Mouse (Mus musculus): ENCODE measurements around the gene Ldlr.
A peak's percentile ranks its signal among the peaks of the same experiment; 100 is the strongest.
"Not testable (repeated sequence)": the region's sequence is repeated elsewhere in the genome, so short reads cannot be mapped to it uniquely, and the experiment has no call there.

The Ldlr gene

DNA sequence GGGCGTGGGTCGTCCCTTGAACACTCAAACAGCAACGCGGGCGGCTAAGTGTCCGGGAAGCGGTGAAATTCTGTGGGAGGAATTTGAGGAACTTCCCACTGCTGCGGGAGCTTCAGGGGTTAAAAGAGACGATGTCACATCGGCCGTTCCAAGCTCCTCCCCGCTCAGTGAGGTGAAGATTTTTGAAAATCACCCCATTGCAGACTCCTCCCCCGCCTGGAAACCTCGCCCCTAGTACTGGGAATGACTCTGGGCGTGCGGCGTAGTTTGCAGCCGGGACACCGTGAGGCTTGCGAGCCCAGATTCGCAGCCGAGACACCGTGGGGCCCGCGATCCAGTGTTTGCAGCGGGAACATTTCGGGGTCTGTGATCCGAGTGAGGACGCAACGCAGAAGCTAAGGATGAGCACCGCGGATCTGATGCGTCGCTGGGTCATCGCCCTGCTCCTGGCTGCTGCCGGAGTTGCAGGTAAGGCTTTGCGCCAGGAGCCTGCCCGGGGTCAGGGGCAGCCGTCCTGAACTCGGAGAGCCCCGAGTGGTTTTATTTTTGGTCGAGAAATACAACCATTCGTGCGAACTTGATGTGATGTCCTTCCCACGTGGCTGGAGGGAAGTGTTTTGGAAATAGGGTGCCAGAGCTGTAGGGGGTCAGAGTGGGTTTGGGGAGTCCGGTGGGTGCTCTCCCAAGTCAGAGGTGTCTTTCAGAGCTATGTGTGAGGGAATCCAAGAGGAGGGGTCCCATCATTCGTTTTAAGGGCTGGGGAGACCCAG, at the start of gene Ldlr:
Gene Ldlr (plus strand): TSS at position 107 of the 770 bp plus-strand sequence.
- DNase-seq: peak; percentile 95

DNA sequence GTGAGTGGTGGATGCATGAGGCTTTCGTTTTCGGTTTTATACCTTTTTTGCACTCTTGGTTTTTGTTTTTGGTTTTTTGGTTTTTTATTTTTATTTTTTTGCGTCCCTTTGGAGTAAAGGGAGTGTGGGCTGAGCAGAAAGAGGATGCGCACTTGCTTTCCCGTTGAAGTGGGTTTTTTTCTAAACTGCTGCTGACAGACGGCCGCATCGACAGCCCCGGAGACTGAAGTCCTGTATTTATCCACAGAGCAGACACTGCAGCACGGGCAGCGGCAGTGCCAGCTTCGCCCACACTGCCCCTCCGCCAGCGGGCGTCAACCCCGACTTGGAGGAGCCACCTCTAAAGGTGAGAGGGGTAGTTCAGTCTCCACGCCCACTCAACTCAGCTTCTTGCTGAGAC, 45.6 kb upstream of the Ldlr start:
- no peak for DNase-seq

DNA sequence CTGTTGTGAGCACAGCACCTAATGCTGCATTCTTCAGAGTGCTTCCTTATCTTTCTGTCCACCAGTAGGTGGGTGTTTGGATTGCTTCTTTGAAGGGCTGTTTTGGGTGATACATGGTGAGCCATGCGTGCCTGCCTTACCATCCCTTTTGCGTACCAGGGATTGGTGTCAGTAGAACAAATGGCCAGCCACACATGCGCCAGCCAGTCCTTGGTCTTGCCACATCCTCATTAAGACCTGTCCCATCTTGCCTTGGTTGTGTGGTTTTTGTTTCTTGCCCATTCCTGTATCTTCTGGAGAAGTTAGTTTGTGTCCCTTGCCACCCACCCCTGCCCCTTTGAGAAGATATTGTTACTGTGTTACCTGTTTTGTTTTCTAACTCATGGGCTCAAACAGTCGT, 42.8 kb upstream of the Ldlr start:
- no peak for DNase-seq

DNA sequence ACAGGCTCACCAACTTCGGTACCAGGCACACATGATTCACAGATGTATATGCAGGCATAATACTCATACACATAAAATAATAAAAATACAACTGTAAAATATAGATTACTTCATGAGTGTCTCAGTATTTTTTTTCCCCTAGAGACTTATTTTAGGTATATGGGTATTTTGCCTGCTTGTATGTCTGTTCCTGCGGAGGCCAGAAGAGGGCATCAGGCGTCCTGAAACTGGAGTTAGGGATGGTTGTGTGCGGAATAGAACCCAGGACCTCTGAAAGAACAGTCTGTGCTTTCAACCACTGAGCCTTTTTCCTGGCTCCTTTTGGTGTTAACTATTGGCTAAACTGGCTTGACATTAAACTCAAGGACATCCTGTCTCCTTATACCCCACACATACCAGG, 40.5 kb upstream of the Ldlr start:
- DNase-seq: no peak

DNA sequence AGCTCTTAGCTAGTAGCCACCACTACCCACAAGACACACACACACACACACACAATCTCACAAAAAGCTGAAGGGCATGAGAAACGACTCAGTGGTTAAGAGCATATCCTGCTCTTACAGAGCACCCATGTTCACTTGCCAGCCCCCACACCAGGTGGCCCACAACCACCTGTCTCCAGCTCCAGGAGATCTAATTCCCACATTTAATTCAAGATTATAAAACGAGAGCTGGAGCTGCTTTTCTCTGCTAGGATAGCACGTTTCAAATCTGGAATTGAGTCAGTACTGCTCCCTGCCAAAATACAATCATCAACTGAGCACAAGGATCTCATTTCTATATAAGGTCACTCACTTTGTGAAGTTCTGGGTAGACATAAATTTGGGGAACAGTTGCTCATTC, 39.4 kb upstream of the Ldlr start:
- DNase-seq: no peak

DNA sequence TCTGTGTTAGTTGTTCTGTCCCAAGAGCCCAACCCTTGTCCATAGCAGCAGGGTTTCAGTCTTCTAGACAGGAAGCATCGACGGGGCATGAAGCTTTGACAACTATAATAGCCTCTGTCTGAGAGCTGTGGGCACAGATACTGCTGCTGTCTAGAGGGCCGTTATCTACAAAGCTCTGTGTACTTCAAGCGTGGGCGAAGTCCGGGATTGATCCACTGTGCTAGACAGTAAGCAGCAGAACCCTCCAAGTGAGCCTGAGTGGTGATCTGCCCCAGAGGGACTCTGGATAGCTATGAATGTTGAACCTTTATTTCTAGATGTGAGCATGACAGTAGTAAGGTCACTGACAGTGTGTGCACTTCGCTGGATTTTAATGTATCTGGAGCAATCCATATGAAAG, 34.7 kb upstream of the Ldlr start:
- no peak for DNase-seq

DNA sequence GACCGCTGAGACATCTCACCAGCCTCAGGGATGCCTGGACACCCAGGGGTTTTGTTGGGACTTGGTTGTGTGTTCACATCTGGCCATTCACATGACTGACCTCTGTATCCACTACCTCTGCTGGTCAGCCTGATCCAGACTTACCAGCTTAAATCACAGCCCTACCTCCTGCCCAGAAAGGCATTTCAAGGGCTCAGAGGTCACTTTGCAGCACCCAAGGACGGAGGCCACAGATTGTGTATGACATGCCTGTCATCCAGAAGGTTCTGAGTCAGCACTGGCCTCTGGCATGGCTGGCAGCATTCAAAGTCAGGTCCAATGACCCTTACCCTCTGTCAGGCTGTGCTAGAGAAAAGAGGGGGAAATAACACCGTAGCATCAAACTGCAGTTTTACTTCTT, 33.3 kb upstream of the Ldlr start:
- DNase-seq: no peak

DNA sequence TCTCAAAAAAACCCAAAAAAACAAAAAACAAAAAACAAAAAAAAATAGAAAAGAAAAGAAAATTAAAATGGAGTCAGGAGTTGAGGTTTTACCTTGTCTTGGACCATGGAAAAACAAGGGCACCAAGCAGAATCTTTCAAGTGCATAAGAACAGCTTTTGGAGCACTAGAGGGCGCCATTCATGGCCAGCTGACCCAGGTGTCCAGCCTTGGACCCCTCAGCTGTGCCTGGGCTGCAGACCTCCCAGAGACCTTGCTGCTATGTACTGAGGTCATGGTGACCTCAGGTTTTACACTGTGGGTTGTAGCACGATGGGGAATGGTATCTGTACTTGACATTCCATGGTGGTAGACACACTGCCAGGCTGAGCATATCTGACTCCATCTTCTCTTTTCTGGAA, 31.4 kb upstream of the Ldlr start:
- DNase-seq: peak; percentile 65

DNA sequence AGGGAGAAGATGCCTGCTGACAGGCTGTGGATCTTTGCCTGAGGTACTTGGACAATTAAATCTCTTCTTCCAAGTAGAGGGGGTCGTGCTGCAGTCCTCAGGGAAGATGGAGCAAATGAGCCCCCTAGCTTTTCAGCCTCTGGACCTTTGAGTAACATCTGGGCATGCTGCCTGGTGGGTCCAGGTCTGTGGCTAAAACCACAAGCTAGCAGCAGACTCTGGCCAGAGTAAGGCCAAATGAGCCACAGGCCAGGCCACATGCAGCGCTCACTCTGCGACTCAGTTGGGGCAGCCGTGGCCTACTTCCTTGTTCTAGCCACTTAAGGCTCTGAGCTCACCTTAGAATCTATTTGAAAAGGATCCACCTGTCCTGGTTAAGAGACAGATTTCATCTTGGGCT, 30.8 kb upstream of the Ldlr start:
- DNase-seq: no peak

DNA sequence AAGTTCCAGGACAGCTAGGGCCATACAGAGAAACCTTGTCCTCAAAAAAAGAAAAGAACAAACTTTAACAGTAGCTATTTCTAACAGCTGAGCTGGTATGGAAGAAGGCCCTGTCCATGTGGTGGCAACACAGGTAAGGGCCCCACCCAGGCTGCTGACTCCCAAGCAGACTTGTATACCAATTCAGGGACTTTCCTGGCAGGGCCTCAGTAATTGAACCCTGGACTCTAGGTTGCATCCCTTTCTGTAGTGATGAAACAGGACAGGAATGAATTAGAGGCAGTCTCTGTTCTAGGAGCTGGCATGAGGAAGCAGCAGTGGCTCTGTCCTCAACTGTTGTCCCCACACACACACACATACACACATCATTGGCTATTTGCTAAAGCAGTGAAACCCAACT, 29.2 kb upstream of the Ldlr start:
- DNase-seq: no peak

DNA sequence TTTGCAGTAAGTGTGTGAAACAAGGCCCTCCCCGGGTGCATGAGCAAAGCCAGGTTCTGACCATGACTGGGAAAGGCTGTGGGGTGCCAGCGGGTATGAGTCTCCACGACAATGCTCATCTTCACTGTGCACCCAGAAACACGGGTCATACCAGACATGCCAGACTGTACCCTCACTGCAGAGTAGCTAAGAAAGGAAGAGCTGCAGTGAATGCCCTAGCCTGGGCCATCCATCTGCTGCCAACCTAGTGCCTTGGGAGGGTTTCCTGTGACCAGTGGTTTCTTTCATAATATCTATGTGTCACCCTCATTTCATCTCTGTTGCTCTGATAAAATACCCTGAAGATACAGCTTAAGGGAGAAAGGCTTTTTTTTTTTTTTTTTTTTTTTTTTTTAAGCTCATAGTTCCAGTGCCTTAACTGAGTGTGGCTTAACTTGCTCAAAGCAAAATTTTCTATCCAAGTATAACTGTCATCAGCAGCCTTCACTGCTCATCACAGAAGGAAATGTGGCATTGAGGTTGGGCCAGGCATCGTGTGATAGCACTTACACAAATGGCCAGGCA, 28.0 kb upstream of the Ldlr start:
- no peak for DNase-seq

DNA sequence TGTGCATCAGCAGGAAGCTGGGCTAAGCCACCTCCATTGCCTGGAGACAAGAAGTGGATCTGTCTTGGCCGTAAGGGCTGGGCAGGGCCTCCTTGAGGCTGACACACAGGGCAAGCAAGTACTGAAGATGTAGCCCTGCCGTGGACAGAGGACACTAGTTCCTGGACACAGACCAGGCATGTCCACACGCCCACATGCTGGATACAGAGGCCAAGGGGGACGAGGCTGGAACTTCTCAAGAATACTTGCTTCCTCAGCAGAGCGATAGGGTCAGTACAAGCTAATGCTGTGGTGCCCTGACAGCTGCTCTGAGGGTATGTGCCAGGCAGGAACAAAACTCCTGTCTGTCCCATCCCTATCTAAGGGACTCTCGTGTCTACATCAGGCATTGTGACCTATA, 26.2 kb upstream of the Ldlr start:
- no peak for DNase-seq

DNA sequence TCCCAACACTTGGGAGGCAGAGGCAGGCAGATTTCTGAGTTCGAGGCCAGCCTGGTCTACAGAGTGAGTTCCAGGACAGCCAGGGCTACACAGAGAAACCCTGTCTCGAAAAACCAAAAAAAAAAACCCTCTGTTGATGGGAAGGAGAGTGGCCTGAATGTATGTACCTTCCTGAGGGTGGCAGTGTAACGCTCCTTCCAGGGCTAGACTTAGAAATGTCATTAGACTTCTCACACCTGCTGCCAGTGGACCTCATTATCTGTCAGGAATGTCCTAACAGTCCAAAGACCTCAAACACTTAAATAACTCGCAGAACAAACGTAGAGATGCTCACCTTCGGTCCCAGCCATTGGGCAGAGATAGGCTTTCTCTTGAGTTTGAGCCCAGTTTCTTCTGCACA, 24.0 kb upstream of the Ldlr start:
- DNase-seq: not testable (repeated sequence)

DNA sequence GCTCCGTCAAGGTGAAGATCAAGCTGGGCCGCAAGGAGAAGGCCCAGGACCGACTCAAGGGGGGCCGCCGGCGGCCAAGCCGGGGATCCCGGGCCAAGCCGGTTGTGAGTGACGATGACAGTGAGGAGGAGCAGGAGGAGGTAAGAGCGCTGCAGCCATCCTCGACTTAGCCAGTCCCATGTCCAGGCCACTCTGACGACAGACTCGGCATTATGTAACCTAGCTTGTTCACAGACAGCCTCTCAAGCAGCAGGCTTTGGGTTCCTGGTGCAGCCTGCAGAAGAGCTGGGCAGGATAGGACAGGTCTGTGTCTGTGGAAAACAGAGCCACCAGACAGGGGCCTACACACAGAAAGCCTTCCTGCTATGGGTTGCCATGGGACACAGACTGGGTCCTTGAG, 22.2 kb upstream of the Ldlr start:
- DNase-seq: no peak

DNA sequence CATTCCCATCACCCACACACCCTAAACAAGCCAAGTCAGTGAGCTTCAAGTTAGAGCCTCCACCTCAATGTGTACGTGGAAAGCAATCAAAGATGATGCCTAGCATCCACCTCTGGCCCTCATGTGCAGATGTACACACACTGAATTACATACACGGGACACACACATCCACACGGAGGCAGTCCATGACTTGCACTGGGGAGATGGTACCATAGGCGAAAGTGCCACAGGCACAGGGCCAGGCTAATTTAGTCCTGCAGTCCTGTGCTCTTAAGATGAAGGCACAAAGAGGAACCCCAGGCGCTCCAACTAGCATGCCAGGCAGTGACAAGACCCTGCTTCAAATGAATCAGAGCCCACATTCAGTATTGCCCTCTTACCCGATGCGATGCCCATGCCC, 19.8 kb upstream of the Ldlr start:
- DNase-seq: no peak

DNA sequence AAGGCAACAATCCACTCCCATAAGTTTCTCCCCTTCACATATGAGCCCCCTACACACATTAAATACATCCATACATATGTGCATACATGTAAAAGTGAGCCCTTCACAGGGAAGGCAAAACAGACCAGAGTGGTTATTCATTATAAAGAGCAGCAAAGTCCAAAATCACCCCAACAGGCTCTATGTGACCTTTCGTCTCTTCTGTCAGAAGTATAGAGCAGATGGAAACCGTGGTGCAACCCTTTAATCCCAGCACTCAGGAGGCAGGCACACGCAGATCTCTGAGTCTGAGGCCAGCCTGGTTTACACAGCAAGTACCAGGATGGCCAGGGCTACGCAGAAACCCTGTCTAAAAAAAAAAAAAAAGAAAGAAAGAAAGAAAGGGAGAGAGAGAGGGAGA, 17.2 kb upstream of the Ldlr start:
- no peak for DNase-seq

DNA sequence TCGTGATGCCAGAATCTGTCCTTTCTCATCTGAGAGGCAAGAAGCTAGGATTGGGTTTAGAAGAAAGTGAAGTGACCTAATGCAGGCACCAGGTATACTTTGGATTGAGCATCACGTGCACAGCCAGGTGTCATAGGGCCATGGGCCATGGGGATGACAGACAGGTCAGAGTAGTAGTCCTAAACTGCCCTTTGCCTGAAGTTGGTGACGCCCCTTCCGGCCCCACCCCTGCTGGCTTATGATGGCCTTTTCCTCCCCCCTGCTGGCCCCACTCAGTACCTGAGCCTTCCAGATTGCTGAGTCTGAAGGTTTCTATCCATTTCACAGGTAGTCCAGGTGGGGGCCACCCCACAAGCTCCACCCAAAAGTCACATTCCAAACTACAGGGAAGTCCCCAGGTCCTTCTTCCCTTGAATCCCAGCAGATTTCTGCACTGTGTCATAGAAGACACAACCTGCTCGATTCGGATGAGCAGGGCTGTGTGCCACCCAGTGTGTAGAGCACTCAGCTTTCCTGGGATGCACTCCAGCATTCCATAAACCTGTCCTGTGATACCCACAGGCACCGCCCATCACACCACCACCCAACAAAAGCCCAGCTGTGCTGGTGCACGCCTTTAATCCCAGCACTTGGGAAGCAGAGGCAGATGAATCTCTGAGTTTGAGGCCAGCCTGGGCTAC, 16.6 kb upstream of the Ldlr start:
- no peak for DNase-seq

DNA sequence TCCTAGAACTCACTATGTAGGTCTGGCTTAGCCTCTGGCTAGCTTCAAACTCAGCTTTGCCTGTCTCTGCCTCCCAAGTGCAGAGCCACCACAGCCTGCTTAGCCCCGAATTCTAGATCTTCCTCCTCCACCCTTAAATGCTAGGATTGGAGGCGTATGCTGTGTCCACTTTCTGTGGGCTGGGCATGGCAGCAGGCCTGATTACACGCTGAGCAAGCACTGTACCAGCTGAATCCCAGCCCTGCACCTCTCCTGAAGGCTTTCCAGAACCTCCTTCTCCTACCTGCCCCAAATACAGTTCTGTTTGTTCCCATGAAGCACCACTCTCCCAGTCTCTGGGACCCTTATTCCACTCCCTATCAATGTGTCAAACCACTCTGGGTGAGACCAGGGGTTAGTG, 13.9 kb upstream of the Ldlr start:
- no peak for DNase-seq

DNA sequence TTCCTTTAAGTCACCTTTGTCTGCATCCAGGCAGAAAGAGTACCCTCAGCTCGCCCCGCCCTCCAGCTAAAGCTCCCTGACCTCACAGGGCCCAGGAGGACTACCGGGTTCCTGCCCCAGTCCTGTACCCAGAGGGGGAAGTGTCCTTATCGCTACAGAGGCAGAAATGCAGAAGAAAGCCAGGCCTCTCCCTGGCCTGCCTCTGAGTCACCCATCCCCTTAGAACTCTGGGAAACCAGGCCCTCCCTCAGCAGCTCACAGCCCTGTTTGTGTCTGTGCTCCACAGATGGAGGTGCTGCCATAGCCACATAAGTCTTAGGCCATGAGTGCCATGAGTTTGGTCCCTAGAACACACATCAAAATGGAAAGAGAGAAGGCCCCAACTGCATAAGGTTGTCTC, 8.0 kb upstream of the Ldlr start:
- peak; percentile 54 for DNase-seq

DNA sequence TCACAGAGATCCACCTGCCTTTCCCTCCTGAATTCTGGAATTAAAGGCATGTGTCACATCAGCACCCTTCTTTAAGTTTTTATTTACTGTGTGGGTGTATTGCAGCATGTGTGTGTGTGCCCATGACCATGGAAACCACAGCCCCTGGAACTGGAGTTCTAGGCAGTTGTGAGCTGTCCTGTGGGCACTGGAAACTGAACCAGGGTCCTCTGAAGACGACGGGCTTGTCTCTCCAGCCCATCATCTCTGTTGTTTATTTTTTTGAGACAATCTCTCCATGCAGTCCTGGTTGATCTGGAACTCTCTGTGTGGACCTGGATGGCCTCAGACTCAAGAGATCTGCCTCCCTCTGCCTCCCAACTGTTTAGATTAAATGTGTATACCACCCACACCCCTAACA, 6.3 kb upstream of the Ldlr start:
- no peak for DNase-seq

DNA sequence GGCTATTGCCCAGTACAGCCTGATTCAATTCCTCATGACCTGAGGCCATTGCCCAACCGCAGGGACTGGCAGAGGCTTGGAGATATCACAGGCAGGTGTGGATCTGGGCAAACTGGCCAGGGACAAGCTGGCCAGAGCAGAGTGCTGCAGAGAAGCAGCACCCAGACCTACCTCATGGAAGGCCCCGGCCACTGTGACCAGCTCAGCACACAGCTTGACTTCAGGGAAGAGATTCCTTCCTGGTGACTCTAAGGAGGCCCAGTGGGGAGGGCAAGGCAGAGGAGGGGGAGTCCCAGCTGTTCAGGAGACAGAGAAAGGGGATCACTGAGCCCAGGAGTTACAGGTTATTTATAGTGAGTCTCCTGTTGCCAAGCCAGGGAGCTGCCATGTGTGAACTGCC, 2.2 kb upstream of the Ldlr start:
- no peak for DNase-seq

DNA sequence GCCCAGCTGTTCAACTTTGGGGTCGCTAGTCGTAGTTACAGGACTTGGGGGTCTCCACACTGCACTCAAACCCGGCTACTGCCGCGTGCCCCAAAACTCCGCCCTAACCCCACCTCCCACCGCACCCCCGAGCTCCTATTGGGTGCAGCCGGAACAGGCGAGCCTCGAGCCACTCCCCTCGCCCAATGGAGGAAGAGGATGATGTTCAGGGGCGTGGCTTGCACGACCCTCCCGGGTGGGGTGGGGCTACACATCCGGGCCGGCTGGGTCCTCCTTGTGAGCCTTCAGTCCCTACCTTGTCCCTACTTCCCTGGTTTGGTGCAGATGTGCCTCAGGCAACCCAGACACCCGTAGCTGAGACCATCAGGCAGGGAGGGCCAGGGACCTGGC, 859 bp downstream of the Ldlr start:
- peak; percentile 95 for DNase-seq

DNA sequence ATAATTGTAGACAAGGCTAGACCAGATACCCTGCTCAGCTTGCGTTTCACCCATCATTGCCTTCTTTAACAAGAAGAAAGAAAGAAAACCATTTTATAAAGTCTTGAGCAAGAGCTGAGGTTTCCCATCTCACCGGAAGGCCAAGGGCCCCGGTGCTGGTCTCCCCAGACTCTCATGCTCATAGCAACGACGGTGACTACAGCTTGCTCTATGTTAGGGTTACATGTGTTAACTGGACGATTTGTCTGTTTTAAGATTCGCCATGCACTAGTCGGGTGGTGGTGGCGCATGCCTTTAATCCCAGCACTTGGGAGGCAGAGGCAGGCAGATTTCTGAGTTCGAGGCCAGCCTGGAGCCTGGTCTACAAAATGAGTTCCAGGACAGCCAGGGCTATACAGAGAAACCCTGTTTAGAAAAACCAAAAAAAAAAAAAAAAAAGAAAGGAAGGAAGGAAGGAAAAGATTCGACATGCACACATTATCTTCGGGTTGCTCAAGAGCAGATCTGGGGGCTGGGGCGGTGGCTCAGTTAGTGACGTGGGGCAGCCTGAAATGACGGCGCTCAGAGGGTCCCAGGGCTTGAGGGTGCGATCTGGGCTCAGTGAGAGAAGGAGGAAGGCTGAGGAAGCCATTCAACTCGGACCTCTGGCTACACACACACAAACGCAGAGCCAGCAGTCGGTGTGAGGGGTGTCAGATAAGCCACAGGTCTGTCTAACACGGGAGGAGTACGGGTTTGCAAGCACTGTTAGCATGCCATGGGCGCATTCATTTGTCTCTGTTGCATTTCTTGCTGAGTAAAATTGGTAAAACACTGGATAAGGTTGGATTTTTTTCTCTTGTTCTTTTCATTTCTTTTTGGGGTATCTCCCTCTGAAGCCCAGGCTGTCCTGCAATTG, 2.2 kb downstream of the Ldlr start:
- DNase-seq: no peak
